Mouse (Mus musculus) testis, adult 2 months (tissue): ENCODE measurements around the gene Kcnn4.

ENCODE experiments used
- CTCF ChIP-seq: fragments of 200-500 bp; IDR thresholded peaks from 2 replicates; pipeline ENCODE4 v1.5.1; 2012; ENCODE audit warnings: low read depth, mild to moderate bottlenecking, inconsistent platforms, low read length, moderate library complexity; ENCODE audit not compliant: control insufficient read depth, insufficient read depth, insufficient replicate concordance
- POLR2A ChIP-seq: fragments of 200-500 bp; IDR thresholded peaks from 2 replicates; pipeline ENCODE4 v1.6.1; 2012; ENCODE audit warnings: low read depth, mild to moderate bottlenecking, inconsistent platforms, low read length, moderate library complexity; ENCODE audit not compliant: control insufficient read depth

- TF ChIP-seq CTCF (no peak), POLR2A (no peak)
Observed at GRCm38 (mm10) chr7:24348896-24349295, 21.2 kb upstream of the Kcnn4 start, which contains the start of gene Lypd5.
